Mouse (Mus musculus): ENCODE data around the gene Polr3a.
A peak's percentile ranks its signal among the peaks of the same experiment; 100 is the strongest.

The Polr3a gene

GRCm38 (mm10) chr14:24486773-24487227 lies at the start of gene Polr3a, which contains the start of gene Rps24:
Polr3a (minus strand) TSS chr14:24487058.
Rps24 (plus strand) TSS chr14:24487125.
- DNase-seq (ENCODE audit: low spot score in 2 of 2), result peak; percentile 87 to 88

- DNase-seq (ENCODE audit: low spot score in 2 of 2), result no peak
Measured at GRCm38 (mm10) chr14:24534865-24535545, 48.1 kb upstream of the Polr3a start.

GRCm38 (mm10) chr14:24530228-24530627 lies 43.4 kb upstream of the Polr3a start:
- DNase-seq (ENCODE audit: low spot score in 2 of 2), result no peak

GRCm38 (mm10) chr14:24526440-24526839 lies 39.6 kb upstream of the Polr3a start:
- no peak for DNase-seq (ENCODE audit: low spot score in 2 of 2)

- no peak for DNase-seq (ENCODE audit: low spot score in 2 of 2)
Measured at GRCm38 (mm10) chr14:24525677-24526415, 39.0 kb upstream of the Polr3a start.

GRCm38 (mm10) chr14:24525137-24525536 lies 38.3 kb upstream of the Polr3a start:
- no peak for DNase-seq (ENCODE audit: low spot score in 2 of 2)

GRCm38 (mm10) chr14:24521597-24521996 lies 34.7 kb upstream of the Polr3a start:
- DNase-seq (ENCODE audit: low spot score in 2 of 2), result no peak

GRCm38 (mm10) chr14:24512527-24513161 lies 25.8 kb upstream of the Polr3a start:
- no peak for DNase-seq (ENCODE audit: low spot score in 2 of 2)

- DNase-seq (ENCODE audit: low spot score in 2 of 2), result no peak
Measured at GRCm38 (mm10) chr14:24510679-24511078, 23.8 kb upstream of the Polr3a start.

- DNase-seq (ENCODE audit: low spot score in 2 of 2), result no peak
Measured at GRCm38 (mm10) chr14:24510218-24510617, 23.4 kb upstream of the Polr3a start.

- no peak for DNase-seq (ENCODE audit: low spot score in 2 of 2)
Measured at GRCm38 (mm10) chr14:24509557-24509956, 22.7 kb upstream of the Polr3a start.

- DNase-seq (ENCODE audit: low spot score in 2 of 2), result no peak
Measured at GRCm38 (mm10) chr14:24508070-24508773, 21.4 kb upstream of the Polr3a start.

GRCm38 (mm10) chr14:24507452-24508069 lies 20.7 kb upstream of the Polr3a start:
- DNase-seq (ENCODE audit: low spot score in 2 of 2), result no peak

- no peak for DNase-seq (ENCODE audit: low spot score in 2 of 2)
Measured at GRCm38 (mm10) chr14:24501256-24501655, 14.4 kb upstream of the Polr3a start.

- no peak for DNase-seq (ENCODE audit: low spot score in 2 of 2)
Measured at GRCm38 (mm10) chr14:24500845-24501186, 14.0 kb upstream of the Polr3a start.

GRCm38 (mm10) chr14:24500091-24500844 lies 13.4 kb upstream of the Polr3a start:
- peak; percentile 59 to 80 for DNase-seq (ENCODE audit: low spot score in 2 of 2)

- no peak for DNase-seq (ENCODE audit: low spot score in 2 of 2)
Measured at GRCm38 (mm10) chr14:24499478-24499877, 12.6 kb upstream of the Polr3a start.

GRCm38 (mm10) chr14:24498561-24499255 lies 11.8 kb upstream of the Polr3a start:
- DNase-seq (ENCODE audit: low spot score in 2 of 2), result no peak

GRCm38 (mm10) chr14:24497443-24497842 lies 10.6 kb upstream of the Polr3a start:
- no peak for DNase-seq (ENCODE audit: low spot score in 2 of 2)

GRCm38 (mm10) chr14:24496507-24496906 lies 9.6 kb upstream of the Polr3a start:
- no peak for DNase-seq (ENCODE audit: low spot score in 2 of 2)

Data from frontal cortex, postnatal 10 days (tissue).